28 mouse cellular contexts compared by ENCODE assay signal in the genomic region with DNA sequence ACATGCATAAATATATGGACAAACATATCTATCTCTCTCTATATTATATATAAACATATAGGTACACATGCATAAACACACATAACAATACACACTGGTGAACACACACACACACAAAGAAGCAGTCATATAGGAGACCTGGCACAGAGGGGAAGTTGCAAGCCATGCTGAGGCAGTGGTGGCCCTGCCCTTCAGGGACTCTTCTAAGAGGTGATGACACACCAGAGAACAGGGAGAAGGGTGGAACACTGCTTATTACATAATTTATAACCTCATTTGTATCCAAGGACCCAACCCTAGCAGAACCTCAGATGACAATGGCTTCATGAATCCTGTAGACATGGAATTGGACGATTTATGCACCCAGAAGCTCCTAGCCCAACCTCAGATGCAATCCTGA.
DNase-seq lines count a peak whose midpoint lies in the region; ATAC-seq and TF ChIP-seq lines count a peak whose summit lies in the region.
"Had no signal": no experiment of that assay in that cellular context is flagged by ENCODE, and none has a peak within 500 bp of the region (broad histone marks: within the 10 kb centered on the region; RNA-seq: fewer than 3 reads in every experiment).

No protein-coding gene starts in this region.

- 67% methylated on average over 1 of the region's 1 CpGs for WGBS in forebrain, embryonic 12.5 days
- WGBS in forebrain, embryonic 14.5 days, result 35% methylated on average over 1 of the region's 1 CpGs

- H3K27me3 ChIP-seq in forebrain, embryonic 12.5 days, result no peaks in the 10 kb centered on the region
- H3K27me3 ChIP-seq in forebrain, embryonic 14.5 days (replicated peaks; ENCODE audit: control insufficient read depth, insufficient read depth, low read length), result no peaks in the 10 kb centered on the region
- H3K27me3 ChIP-seq: embryonic facial prominence, embryonic 13.5 days; kidney, embryonic 15.5 days; limb, embryonic 15.5 days; midbrain, embryonic 15.5 days; neural tube, embryonic 15.5 days had no signal

- ATAC-seq in forebrain, embryonic 12.5 days (ENCODE audit: low FRiP score), result 0 out of 2 replicates have a peak, but pooled peaks have one; percentile 7
- ATAC-seq in forebrain, embryonic 14.5 days, result 0 out of 2 replicates have a peak, but pooled peaks have one; percentile 11
- ATAC-seq in megakaryocyte progenitor cell, adult 5-6 weeks (replicated peaks; ENCODE audit: poor library complexity), result peak; percentile 75
- ATAC-seq: CD4-positive, CD25-positive, alpha-beta regulatory T cell, adult 4 months; hindbrain, embryonic 16.5 days; midbrain, embryonic 15.5 days had no signal

- H3K9me3 ChIP-seq in forebrain, embryonic 12.5 days, result no peaks in the 10 kb centered on the region
- H3K9me3 ChIP-seq in forebrain, embryonic 14.5 days (replicated peaks; ENCODE audit: control insufficient read depth, low read length), result no peaks in the 10 kb centered on the region
- H3K9me3 ChIP-seq: embryonic facial prominence, embryonic 13.5 days; kidney, embryonic 15.5 days; limb, embryonic 15.5 days; midbrain, embryonic 10.5 days; midbrain, embryonic 15.5 days; neural tube, embryonic 15.5 days had no signal

- no peak for TF ChIP-seq CTCF in left cerebral cortex, adult 2 months (IDR thresholded peaks at IDR 0.05)

- H3K4me2 ChIP-seq in forebrain, embryonic 12.5 days, result no peak overlapping the region
- H3K4me2 ChIP-seq in forebrain, embryonic 14.5 days (ENCODE audit: low read length), result no peak overlapping the region
- H3K4me2 ChIP-seq: embryonic facial prominence, embryonic 13.5 days; kidney, embryonic 15.5 days; limb, embryonic 15.5 days; midbrain, embryonic 15.5 days; neural tube, embryonic 15.5 days had no signal

- peaks cover 19% of the 10 kb centered on the region; the same call in 1 of the 2 replicates for H3K4me1 ChIP-seq in forebrain, embryonic 12.5 days
- peaks cover 12% of the 10 kb centered on the region; the same call in 1 of the 2 replicates for H3K4me1 ChIP-seq in forebrain, embryonic 14.5 days (ENCODE audit: control insufficient read depth, insufficient read depth, low read length)
- H3K4me1 ChIP-seq: midbrain, embryonic 10.5 days; midbrain, embryonic 15.5 days; neural tube, embryonic 15.5 days had no signal

- intact Hi-C loops in left cerebral cortex, adult 2 months (cut with DNase I), result no loop called here

- no peak overlapping the region for H3K9ac ChIP-seq in forebrain, embryonic 12.5 days
- no peak overlapping the region for H3K9ac ChIP-seq in forebrain, embryonic 14.5 days (ENCODE audit: low read length)
- H3K9ac ChIP-seq: embryonic facial prominence, embryonic 13.5 days; kidney, embryonic 15.5 days; limb, embryonic 15.5 days; midbrain, embryonic 15.5 days; neural tube, embryonic 15.5 days had no signal

- H3K4me3 ChIP-seq in forebrain, embryonic 12.5 days (replicated peaks), result no peak overlapping the region
- no peak overlapping the region for H3K4me3 ChIP-seq in forebrain, embryonic 14.5 days (ENCODE audit: low read depth, low read length)
- no peak overlapping the region for H3K4me3 ChIP-seq in left cerebral cortex, adult 2 months
- H3K4me3 ChIP-seq: embryonic facial prominence, embryonic 13.5 days; gastrocnemius, adult 2 months; kidney, embryonic 15.5 days; limb, embryonic 15.5 days; midbrain, embryonic 10.5 days; midbrain, embryonic 15.5 days; neural tube, embryonic 15.5 days had no signal

- H3K36me3 ChIP-seq in forebrain, embryonic 12.5 days (replicated peaks), result no peaks in the 10 kb centered on the region
- H3K36me3 ChIP-seq in forebrain, embryonic 14.5 days (ENCODE audit: control insufficient read depth, insufficient read depth, low read length), result no peaks in the 10 kb centered on the region
- H3K36me3 ChIP-seq: embryonic facial prominence, embryonic 13.5 days; kidney, embryonic 15.5 days; limb, embryonic 15.5 days; midbrain, embryonic 10.5 days; midbrain, embryonic 15.5 days; neural tube, embryonic 15.5 days had no signal

- peak; percentile 87 for DNase-seq in heart, adult 11 months
- no peak for DNase-seq in heart, postnatal 4 days
- DNase-seq in forebrain, embryonic 14.5 days (ENCODE audit: low spot score), result no peak
- no peak for DNase-seq in left cerebral cortex, adult 2 months (ENCODE audit: extremely low spot score in 1 of 2, low spot score in 2 of 2)
- no peak for DNase-seq in left cerebral cortex, adult 18-20 months (ENCODE audit: low spot score in 2 of 2)
- DNase-seq: adrenal gland, postnatal 36 days; cerebellum, adult 18-20 months; gastrocnemius, adult 2 months; heart, postnatal 14 days; kidney, adult 18-20 months; kidney, postnatal 25 days; lung, adult 2 months; lung, postnatal 10 days; right cerebral cortex, adult 18-20 months; right cerebral cortex, postnatal 4 days; thymus, adult 2 months; thymus, postnatal 36 days had no signal

- peak overlapping the region; percentile 46; the same call in 1 of the 2 replicates for H3K27ac ChIP-seq in forebrain, embryonic 12.5 days
- H3K27ac ChIP-seq in forebrain, embryonic 14.5 days (ENCODE audit: low read depth, low read length), result no peak overlapping the region
- H3K27ac ChIP-seq in left cerebral cortex, adult 2 months, result no peak overlapping the region
- H3K27ac ChIP-seq: gastrocnemius, adult 2 months; kidney, embryonic 15.5 days; macrophage; midbrain, embryonic 10.5 days; midbrain, embryonic 15.5 days; neural tube, embryonic 15.5 days had no signal

Comparison
In these comparisons a context has a peak if more than half of its experiments do, and no peak if none do; other contexts are left out.
1. ATAC-seq: peak in every context shown above with its lines; median percentile 75 in megakaryocyte progenitor cell, adult 5-6 weeks; 11 in forebrain, embryonic 14.5 days; 7 in forebrain, embryonic 12.5 days.